Mouse (Mus musculus) kidney, adult 2 months (tissue): ENCODE measurements at regions not wholly inside any gene's neighbourhood (a gene's known extent, or its start where the extent isn't known, plus 50 kb on each side); places are given as distances from the start of the nearest gene placed in this dataset.

Source experiments
- DNase-seq: peaks from one replicate; pipeline ENCODE4 v3.0.0; 2021
- H3K27ac ChIP-seq: fragments of 200-500 bp; 2 replicates; pipeline ENCODE4 v1.5.1; 2012; ENCODE audit warnings: low read depth, low read length, control low read depth, inconsistent platforms; ENCODE audit not compliant: insufficient read depth
- H3K27me3 ChIP-seq: fragments of 200-500 bp; replicated peaks from 2 replicates; pipeline ENCODE4 v1.6.1; 2012; ENCODE audit warnings: mild to moderate bottlenecking, moderate library complexity, low read length, inconsistent platforms; ENCODE audit not compliant: control insufficient read depth, insufficient read depth
- H3K36me3 ChIP-seq: fragments of 200-500 bp; 2 replicates; pipeline ENCODE4 v1.6.1; 2012; ENCODE audit warnings: mild to moderate bottlenecking, moderate library complexity, low read length, inconsistent platforms; ENCODE audit not compliant: control insufficient read depth, insufficient read depth
- H3K4me1 ChIP-seq: fragments of 200-500 bp; 2 replicates; pipeline ENCODE4 v1.6.1; 2011; ENCODE audit warnings: low read length; ENCODE audit not compliant: control insufficient read depth, insufficient read depth
- H3K4me3 ChIP-seq: fragments of 200-500 bp; 2 replicates; pipeline ENCODE4 v1.5.1; 2011; ENCODE audit warnings: mild to moderate bottlenecking, low read depth, low read length, control low read depth; ENCODE audit not compliant: insufficient read depth
- CTCF ChIP-seq: fragments of 200-500 bp; conservative IDR thresholded peaks from 2 replicates; pipeline ENCODE4 v1.5.1; 2011; ENCODE audit warnings: low read depth, mild to moderate bottlenecking, control low read depth, low read length, moderate library complexity, mixed read lengths; ENCODE audit not compliant: insufficient read depth, insufficient read length
- POLR2A ChIP-seq: fragments of 200-500 bp; IDR thresholded peaks from one replicate; pipeline ENCODE4 v1.6.1; 2011; ENCODE audit warnings: low read depth, low read length, control low read depth
- WGBS: fragments of 180-500 bp; shearing (Covaris S2); methylation state at CpG from one replicate; pipeline ENCODE4 v1.1.7; 2018; 5-methylcytosine and 5-hydroxymethylcytosine counted together

DNA sequence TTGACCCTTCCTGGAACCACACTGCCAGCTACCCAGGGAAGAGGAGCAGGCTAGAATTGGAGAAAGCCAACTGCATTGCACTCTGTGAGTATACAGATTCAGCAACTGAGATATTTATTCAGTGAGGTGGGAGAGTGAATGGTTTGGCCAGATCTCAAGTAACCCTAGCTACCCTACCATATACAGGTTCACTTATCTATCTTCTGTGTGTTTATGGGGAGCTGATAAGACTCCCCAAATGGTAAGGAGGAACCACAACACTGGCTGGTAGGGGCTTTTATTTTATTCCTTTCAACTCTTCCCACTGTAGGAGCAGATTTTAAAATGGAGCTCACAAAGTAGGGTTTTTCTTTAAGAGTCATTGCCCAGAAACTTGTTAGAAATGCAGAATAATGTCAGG, 62.9 kb downstream of the Arrdc3 start:
- TF ChIP-seq POLR2A (no peak), CTCF (no peak)
- H3K4me3 ChIP-seq, result no peak overlapping the region
- peaks cover 3% of the 10 kb centered on the region; the same call in 1 of the 2 replicates for H3K4me1 ChIP-seq
- H3K27ac ChIP-seq, result no peak overlapping the region
- no peaks in the 10 kb centered on the region for H3K27me3 ChIP-seq
- DNase-seq, result no peak
- no peaks in the 10 kb centered on the region for H3K36me3 ChIP-seq

DNA sequence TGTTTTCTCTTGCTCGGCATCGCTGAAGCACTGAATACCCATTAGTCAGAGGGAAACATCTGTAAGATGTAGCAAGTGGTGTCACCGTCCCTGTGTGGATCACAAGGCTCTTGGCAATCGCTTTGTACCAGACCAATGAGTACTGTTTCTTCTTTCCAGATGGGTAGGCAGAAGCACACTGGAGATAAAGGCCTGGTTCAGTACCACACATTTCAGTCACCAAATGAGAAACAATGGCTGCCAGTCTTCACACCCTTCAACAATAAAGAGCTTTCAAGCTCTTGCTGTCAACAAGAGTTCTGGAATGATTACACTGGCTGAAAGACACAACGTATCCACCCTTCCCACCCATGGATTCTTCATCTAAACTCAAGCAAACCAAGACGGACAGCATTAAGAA, 64.5 kb downstream of the Arrdc3 start:
- WGBS, result 91% methylated on average over 6 of the region's 6 CpGs

DNA sequence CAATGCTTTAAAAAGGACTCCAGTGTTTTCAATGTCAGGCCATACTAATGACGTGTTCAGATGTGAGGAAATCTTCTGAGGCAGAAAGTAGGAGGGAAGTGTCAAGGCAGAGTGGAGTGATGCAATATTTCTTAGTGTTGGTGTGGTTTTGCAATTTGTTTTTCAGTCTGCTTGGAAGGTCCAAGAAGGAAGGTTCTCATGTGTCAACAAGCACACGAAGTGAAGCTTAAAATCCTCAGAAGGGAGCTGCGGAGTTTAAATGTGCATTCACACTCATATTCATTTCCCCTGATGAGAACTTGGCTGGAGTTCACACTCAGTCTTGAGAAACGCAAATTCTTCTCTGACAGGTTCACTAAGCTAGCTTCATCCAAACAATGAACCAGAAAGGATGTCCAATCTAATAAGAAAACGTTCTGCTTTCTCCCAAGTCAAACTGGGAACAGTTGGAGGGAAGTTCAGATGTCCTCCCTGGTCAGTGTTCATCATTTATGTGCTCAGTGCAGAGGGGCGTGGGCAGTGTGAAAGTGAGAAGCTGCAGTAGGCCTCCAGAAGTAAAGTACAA, 66.0 kb downstream of the Arrdc3 start:
- TF ChIP-seq POLR2A (no peak), CTCF (no peak)
- no peaks in the 10 kb centered on the region for H3K36me3 ChIP-seq
- peak overlapping the region; percentile 2; the same call in 1 of the 2 replicates for H3K27ac ChIP-seq
- WGBS, result 34% methylated on average over 6 of the region's 6 CpGs
- H3K4me3 ChIP-seq, result no peak overlapping the region
- 0 out of 2 replicates have a peak, but pooled peaks cover 2% of the 10 kb centered on the region for H3K4me1 ChIP-seq
- DNase-seq, result peak; percentile 26
- no peaks in the 10 kb centered on the region for H3K27me3 ChIP-seq

More for the DNA sequence above, 64.5 kb downstream of the Arrdc3 start:
- Histone ChIP-seq H3K4me1 (0 out of 2 replicates have a peak, but pooled peaks cover 2% of the 10 kb centered on the region), H3K4me3 (no peak overlapping the region), H3K27me3 (no peaks in the 10 kb centered on the region), H3K27ac (no peak overlapping the region), H3K36me3 (no peaks in the 10 kb centered on the region)
- no peak for DNase-seq
- TF ChIP-seq POLR2A (no peak), CTCF (no peak)

DNA sequence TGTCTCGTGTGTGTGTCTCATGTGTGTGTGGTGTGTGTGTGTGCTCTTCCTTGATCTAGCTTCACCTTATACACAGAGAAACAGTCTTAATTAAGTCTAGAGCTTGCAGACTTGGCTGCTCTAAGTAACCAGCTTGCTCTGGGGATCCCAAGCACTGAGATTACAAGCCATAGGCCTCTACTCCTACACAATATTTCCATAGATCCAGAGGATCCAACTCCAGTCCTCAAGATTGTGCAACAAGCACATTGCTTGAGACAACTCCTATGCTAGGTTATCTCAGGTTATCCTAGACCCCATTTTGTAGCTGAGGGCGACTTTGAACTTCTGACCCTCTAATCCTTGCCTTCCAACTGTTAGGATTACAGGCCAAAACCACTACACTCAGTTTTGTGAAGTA, 67.1 kb downstream of the Arrdc3 start:
- 94% methylated on average over 2 of the region's 2 CpGs for WGBS
- no peaks in the 10 kb centered on the region for H3K27me3 ChIP-seq
- DNase-seq, result no peak
- H3K36me3 ChIP-seq, result no peaks in the 10 kb centered on the region
- H3K27ac ChIP-seq, result no peak overlapping the region
- TF ChIP-seq CTCF (no peak), POLR2A (no peak)
- 0 out of 2 replicates have a peak, but pooled peaks cover 2% of the 10 kb centered on the region for H3K4me1 ChIP-seq
- no peak overlapping the region for H3K4me3 ChIP-seq

DNA sequence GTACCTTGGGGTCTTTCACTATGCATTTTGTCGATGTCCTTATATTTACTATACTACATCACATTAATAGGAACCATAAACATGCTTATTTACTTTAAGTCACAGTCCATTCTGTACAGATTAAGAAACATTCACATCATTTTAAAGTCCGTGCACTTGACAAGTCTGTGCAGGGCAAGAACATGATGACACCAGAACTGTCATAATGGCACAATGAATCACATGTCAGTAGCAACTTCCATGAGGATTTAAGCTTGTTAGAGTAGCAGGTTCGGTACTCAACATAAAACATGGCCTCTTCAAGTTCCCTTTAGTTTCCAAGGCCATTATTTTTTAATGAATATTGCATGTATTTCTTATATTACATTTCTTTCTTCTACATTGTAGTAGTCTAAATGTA, 67.6 kb downstream of the Arrdc3 start:
- no peak overlapping the region for H3K4me3 ChIP-seq
- WGBS, result 92% methylated on average over 3 of the region's 3 CpGs
- no peaks in the 10 kb centered on the region for H3K36me3 ChIP-seq
- no peak for TF ChIP-seq POLR2A
- no peak for TF ChIP-seq CTCF
- DNase-seq, result no peak
- 0 out of 2 replicates have a peak, but pooled peaks cover 2% of the 10 kb centered on the region for H3K4me1 ChIP-seq
- no peak overlapping the region for H3K27ac ChIP-seq
- H3K27me3 ChIP-seq, result no peaks in the 10 kb centered on the region

DNA sequence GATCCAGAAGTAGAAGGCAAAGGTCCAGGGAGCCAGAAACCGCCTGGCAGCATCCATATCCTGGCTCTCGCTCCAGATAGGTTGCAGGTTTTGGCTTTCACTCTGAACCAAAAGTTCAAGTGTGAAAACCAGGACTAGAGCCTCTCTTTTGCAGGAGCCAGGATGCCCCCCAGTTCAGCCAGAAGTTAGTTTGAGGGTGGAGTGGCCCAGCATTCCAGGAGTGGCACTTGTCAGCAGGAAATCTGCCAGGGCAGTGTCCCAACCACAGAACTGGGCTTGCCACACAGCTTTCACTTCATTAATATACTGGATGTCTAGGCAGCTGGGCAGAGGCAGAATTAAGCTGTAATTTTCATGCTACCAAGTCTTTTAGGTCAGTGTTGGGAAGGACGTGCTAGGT, 68.1 kb downstream of the Arrdc3 start:
- TF ChIP-seq CTCF (no peak), POLR2A (no peak)
- Histone ChIP-seq H3K4me3 (no peak overlapping the region), H3K36me3 (no peaks in the 10 kb centered on the region), H3K27me3 (no peaks in the 10 kb centered on the region), H3K4me1 (0 out of 2 replicates have a peak, but pooled peaks cover 2% of the 10 kb centered on the region), H3K27ac (peak overlapping the region; percentile 68)
- 75% methylated on average over 3 of the region's 3 CpGs for WGBS
- peak; percentile 59 for DNase-seq

DNA sequence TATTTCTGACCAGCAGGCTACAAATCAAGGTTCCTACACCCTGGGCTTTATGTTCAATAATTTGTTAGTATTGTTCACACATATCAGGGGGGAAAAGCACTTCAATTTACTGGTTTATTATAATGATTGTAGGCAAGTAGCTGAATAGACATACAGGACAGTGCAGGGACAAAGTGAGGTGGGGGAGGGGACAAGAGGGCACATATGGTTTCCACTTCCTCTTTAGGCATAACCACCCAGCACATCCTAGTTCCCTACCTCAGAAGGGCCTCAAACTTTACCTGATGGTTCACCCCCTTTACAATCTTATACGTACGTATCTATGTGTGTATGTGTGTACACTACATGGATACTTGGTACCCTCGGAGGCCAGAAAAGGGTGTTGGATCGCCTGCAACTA, 69.7 kb downstream of the Arrdc3 start:
- no peak for TF ChIP-seq CTCF
- no peak for TF ChIP-seq POLR2A
- Histone ChIP-seq H3K4me3 (no peak overlapping the region), H3K27ac (no peak overlapping the region), H3K27me3 (no peaks in the 10 kb centered on the region), H3K36me3 (no peaks in the 10 kb centered on the region), H3K4me1 (0 out of 2 replicates have a peak, but pooled peaks cover 2% of the 10 kb centered on the region)
- no peak for DNase-seq
- 95% methylated on average over 4 of the region's 4 CpGs for WGBS
